Mouse (Mus musculus): ENCODE data around the gene Esyt1. TPM values are rescaled to one million over a fixed set of nuclear protein-coding genes. Genes with fewer than 3 reads are reported as not detected.
"Not testable (repeated sequence)": the region's sequence is repeated elsewhere in the genome, so short reads cannot be mapped to it uniquely, and the experiment has no call there.

Esyt1 gene
- polyA plus RNA-seq, 1 experiment from 2014 or later, result 14.2 TPM

DNA sequence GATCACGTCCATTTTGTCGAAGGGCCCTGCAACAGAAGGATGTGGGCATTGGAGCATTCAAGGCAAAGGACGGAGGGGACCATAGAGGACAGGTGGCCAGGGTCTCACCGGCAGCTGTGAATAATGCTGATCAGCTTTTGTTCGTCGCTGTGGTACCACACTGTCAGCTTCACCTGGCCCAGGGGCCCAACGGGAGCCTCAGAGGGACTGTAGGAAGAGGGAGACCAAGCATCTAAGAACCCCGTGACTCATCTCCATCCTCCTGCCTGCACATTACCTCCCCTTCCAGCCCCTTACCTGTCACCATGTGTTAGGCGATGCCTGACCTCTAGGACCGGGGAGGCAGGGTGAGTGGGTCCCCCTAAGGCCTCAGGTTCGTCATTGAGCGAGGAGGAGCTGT is 13.9 kb downstream of the Esyt1 start:
- WGBS, result 86% methylated on average over 12 of the region's 12 CpGs
- H3K27me3 ChIP-seq, result peaks cover 12% of the 10 kb centered on the region
- no peak overlapping the region for H3K9ac ChIP-seq
- no peak overlapping the region for H3K4me2 ChIP-seq
- no peak overlapping the region for H3K4me3 ChIP-seq
- no peak for ATAC-seq (ENCODE audit: low FRiP score, low read depth)
- no peaks in the 10 kb centered on the region for H3K4me1 ChIP-seq (replicated peaks)
- H3K27ac ChIP-seq (replicated peaks), result no peak overlapping the region
- H3K9me3 ChIP-seq, result no peaks in the 10 kb centered on the region
- H3K36me3 ChIP-seq, result no peaks in the 10 kb centered on the region

DNA sequence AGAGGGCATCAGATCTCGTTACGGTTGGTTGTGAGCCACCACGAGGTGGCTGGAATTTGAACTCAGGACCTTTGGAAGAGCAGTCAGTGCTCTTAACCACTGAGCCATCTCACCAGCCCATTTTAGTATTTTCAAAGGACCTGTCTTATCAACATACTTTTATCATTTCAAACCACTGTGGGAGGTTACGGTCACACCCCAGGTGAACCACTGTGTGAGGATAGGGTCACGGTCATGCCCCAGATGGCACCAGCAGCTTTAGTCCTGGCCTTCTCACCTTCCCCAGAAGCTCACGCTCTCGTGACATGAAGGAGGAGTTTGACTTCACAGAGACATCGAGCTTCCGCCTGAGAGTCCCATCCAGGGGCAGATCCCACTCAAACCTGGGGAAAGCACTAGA is 14.5 kb downstream of the Esyt1 start:
- no peak for ATAC-seq (ENCODE audit: low FRiP score, low read depth)
- WGBS, result 90% methylated on average over 9 of the region's 9 CpGs
- Histone ChIP-seq H3K9ac (no peak overlapping the region), H3K27me3 (peaks cover 7% of the 10 kb centered on the region; the same call in 1 of the 2 replicates), H3K27ac (replicated peaks) (no peak overlapping the region), H3K4me2 (no peak overlapping the region), H3K9me3 (no peaks in the 10 kb centered on the region), H3K4me3 (no peak overlapping the region), H3K36me3 (no peaks in the 10 kb centered on the region), H3K4me1 (replicated peaks) (no peaks in the 10 kb centered on the region)

DNA sequence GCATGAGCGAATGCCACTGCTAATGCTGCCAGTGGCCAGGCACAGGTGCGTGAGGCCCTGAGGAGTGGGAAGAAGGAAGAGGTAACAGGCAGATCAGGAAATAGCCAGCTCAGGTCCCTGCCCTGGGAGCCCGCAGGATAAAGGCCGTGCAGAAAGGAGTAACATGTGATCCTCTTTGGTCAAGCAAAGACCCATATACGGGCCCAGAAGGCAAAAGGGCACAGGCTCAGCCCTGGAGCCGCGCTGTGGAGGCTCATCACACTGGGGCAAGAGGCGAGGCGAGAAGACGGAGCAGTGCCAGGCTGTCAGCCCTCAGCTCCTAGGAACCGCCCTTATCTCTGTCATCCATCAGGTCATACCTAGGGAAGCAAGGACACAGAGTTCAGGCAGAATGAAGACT is 15.4 kb downstream of the Esyt1 start:
- 85% methylated on average over 11 of the region's 11 CpGs for WGBS
- no peak overlapping the region for H3K27ac ChIP-seq (replicated peaks)
- no peaks in the 10 kb centered on the region for H3K36me3 ChIP-seq
- H3K27me3 ChIP-seq, result no peaks in the 10 kb centered on the region
- H3K4me3 ChIP-seq, result no peak overlapping the region
- no peaks in the 10 kb centered on the region for H3K9me3 ChIP-seq
- no peak overlapping the region for H3K9ac ChIP-seq
- no peak for ATAC-seq (ENCODE audit: low FRiP score, low read depth)
- H3K4me1 ChIP-seq (replicated peaks), result no peaks in the 10 kb centered on the region
- no peak overlapping the region for H3K4me2 ChIP-seq

DNA sequence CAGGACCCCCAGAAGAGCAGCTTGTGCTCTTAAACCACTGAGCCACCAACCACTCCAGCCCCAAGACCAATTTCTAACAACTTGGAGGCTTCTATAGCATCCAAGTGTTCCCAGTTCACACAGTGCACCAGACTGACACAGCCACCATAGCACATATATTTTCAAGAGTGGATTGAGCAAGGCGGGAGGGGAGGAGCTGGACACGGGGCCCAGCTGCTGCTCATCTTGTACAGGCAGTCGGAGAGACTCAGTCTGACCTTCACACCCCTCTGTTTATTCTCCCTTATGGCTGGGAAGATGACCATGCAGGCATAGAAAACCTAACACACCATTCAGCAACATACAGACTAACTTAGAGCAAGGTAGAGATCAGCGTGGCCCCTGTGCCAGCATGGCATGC is 15.8 kb downstream of the Esyt1 start:
- H3K4me2 ChIP-seq, result no peak overlapping the region
- no peak overlapping the region for H3K27ac ChIP-seq (replicated peaks)
- no peaks in the 10 kb centered on the region for H3K27me3 ChIP-seq
- 88% methylated on average over 4 of the region's 4 CpGs for WGBS
- no peak for ATAC-seq (ENCODE audit: low FRiP score, low read depth)
- no peaks in the 10 kb centered on the region for H3K9me3 ChIP-seq
- H3K36me3 ChIP-seq, result no peaks in the 10 kb centered on the region
- H3K4me3 ChIP-seq, result no peak overlapping the region
- H3K4me1 ChIP-seq (replicated peaks), result no peaks in the 10 kb centered on the region
- no peak overlapping the region for H3K9ac ChIP-seq

DNA sequence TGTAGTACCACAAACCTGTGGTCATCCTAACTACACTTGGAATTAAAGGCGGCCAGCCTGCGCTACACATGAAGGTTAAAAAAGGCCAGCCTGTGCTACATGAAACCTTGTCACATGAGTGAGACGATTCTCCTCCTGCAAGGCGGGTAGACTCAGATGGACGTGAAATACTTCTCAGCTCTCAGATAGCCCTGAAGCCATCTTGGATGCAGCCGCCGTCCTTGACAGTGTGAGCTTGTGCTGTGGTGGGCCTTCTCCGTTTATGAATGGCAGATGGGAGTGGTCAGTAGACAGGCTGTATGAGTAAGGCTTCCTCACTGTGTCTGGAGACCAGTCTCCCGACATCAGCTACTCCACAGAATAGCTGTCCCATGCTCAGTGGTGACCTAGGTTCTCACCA is 16.5 kb downstream of the Esyt1 start:
- Histone ChIP-seq H3K36me3 (no peaks in the 10 kb centered on the region), H3K9me3 (no peaks in the 10 kb centered on the region), H3K9ac (no peak overlapping the region), H3K27me3 (no peaks in the 10 kb centered on the region), H3K4me3 (no peak overlapping the region), H3K4me2 (no peak overlapping the region), H3K4me1 (replicated peaks) (no peaks in the 10 kb centered on the region), H3K27ac (replicated peaks) (no peak overlapping the region)
- no peak for ATAC-seq (ENCODE audit: low FRiP score, low read depth)
- WGBS, result 93% methylated on average over 9 of the region's 9 CpGs

DNA sequence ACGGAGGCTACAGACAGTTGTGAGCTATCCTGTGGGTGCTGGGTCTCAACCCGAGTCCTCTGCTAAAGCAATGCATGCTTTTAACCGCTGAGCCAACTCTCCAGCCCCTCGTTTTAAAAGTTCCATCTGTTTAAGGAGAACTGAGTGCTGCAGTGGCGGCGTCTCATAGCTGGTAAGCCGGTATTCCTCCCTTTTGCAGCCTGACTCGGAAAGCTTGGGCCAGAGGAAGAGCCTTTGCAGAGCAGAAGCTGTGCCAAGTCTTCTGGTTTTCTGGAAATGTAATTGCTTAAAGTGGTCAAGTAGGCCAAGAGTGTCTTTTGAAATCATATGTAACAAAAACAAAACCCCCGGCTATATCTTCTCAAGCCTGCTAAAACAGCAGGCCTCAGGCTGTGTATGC is 17.4 kb downstream of the Esyt1 start:
- Histone ChIP-seq H3K36me3 (no peaks in the 10 kb centered on the region), H3K4me2 (no peak overlapping the region), H3K4me1 (replicated peaks) (no peaks in the 10 kb centered on the region), H3K27me3 (no peaks in the 10 kb centered on the region), H3K9me3 (no peaks in the 10 kb centered on the region), H3K27ac (replicated peaks) (no peak overlapping the region), H3K9ac (no peak overlapping the region), H3K4me3 (no peak overlapping the region)
- ATAC-seq (ENCODE audit: low FRiP score, low read depth), result no peak
- 82% methylated on average over 9 of the region's 9 CpGs for WGBS

DNA sequence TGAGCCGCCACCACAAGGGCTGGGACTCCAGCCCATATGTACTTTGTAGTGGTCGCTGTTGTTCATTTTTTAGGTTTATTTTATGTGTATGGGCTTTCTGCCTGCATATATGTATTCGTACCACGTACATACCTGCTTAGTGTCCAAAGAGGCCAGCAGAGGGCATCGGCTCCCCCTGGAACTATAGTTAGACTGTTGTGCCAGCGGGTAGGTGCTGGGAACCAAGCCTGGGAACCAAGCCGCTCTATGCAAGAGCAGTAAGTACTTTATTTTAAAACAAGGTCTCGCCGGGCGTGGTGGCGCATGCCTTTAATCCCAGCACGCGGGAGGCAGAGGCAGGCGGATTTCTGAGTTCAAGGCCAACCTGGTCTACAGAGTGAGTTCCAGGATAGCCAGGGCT is 19.7 kb downstream of the Esyt1 start:
- ATAC-seq (ENCODE audit: low FRiP score, low read depth), result no peak
- H3K27me3 ChIP-seq, result no peaks in the 10 kb centered on the region
- no peak overlapping the region for H3K9ac ChIP-seq
- no peaks in the 10 kb centered on the region for H3K9me3 ChIP-seq
- no peak overlapping the region for H3K27ac ChIP-seq (replicated peaks)
- H3K36me3 ChIP-seq, result no peaks in the 10 kb centered on the region
- 94% methylated on average over 14 of the region's 14 CpGs for WGBS
- H3K4me1 ChIP-seq (replicated peaks), result no peaks in the 10 kb centered on the region
- H3K4me2 ChIP-seq, result no peak overlapping the region
- H3K4me3 ChIP-seq, result no peak overlapping the region

DNA sequence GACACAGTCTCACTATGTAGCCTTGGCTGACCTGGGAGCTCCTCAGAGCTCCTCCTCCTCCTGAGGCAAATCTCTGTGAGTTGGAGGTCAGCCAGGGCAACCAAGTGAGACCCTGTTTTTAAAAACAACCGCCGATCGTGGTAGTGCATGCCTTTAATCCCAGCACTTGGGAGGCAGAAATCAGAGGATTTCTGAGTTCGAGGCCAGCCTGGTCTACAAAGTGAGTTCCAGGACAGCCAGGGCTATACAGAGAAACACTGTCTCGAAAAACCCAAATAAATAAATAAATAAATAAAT is 20.4 kb downstream of the Esyt1 start:
- H3K4me1 ChIP-seq (replicated peaks); H3K36me3 ChIP-seq; H3K4me2 ChIP-seq; H3K27me3 ChIP-seq; H3K9ac ChIP-seq; ATAC-seq (ENCODE audit: low FRiP score, low read depth); H3K27ac ChIP-seq (replicated peaks); H3K9me3 ChIP-seq; H3K4me3 ChIP-seq: not testable (repeated sequence)
- 80% methylated on average over 5 of the region's 5 CpGs for WGBS

DNA sequence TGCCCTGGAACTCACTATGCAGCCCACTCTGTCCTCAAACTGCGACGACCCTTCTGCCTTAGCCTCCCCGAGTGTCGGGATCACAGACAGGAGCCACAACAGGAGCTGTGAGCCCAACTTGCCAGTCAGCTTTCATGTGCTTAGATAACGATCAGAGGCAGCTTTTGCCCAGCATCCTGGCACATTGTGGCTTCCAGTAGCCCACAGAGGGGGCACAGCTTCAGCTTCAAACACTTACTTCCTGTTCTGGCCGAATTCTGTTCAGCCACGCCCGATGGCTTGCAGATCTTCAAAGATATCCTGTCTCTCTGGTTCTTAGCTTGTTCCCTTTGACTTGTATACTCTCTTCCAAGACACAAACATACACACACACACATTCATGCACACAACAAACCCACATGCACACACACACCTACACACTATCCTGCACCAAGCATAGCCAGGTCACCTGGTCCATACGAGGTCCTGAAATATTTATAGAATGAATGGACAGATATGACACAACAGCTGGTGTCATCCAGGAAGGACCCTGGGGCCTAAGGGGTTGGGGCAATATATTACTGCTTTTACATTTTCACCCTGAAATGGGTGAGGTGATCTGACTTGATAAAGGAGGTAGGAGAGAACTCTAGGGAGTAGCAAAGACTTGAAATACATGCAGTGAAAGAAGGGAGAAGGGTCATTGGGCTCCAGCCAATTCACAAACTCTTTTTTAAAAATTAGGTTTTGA is 20.9 kb downstream of the Esyt1 start:
- no peaks in the 10 kb centered on the region for H3K9me3 ChIP-seq
- H3K4me3 ChIP-seq, result no peak overlapping the region
- H3K27me3 ChIP-seq, result no peaks in the 10 kb centered on the region
- no peaks in the 10 kb centered on the region for H3K4me1 ChIP-seq (replicated peaks)
- H3K9ac ChIP-seq, result no peak overlapping the region
- H3K27ac ChIP-seq (replicated peaks), result no peak overlapping the region
- H3K4me2 ChIP-seq, result no peak overlapping the region
- no peak for ATAC-seq (ENCODE audit: low FRiP score, low read depth)
- 83% methylated on average over 9 of the region's 9 CpGs for WGBS
- H3K36me3 ChIP-seq, result no peaks in the 10 kb centered on the region

DNA sequence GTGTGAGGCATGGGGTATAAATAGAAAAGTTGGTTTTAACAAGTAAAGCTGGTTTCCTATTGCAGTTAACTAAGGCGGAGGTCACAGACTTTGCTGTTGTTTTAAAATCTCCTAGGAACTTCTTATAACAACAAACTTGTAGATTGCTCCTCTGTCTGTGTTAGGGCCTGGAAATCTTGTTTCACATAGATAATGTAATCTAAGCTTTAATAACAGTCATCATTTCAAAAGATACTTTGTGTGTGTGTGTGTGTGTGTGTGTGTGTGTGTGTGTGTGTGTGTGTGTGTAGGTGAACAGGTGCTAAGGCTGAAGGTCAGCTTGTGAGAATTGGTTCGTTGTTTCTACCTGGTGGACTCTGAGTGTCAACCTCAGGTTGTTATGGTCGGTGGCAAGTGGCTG is 21.7 kb downstream of the Esyt1 start:
- Histone ChIP-seq H3K4me2 (no peak overlapping the region), H3K4me1 (replicated peaks) (peaks cover 6% of the 10 kb centered on the region; the same call in 1 of the 2 replicates), H3K27ac (replicated peaks) (no peak overlapping the region), H3K9ac (no peak overlapping the region), H3K4me3 (no peak overlapping the region), H3K36me3 (no peaks in the 10 kb centered on the region), H3K9me3 (no peaks in the 10 kb centered on the region), H3K27me3 (no peaks in the 10 kb centered on the region)
- WGBS, result 89% methylated on average over 3 of the region's 3 CpGs
- ATAC-seq (ENCODE audit: low FRiP score, low read depth), result no peak

DNA sequence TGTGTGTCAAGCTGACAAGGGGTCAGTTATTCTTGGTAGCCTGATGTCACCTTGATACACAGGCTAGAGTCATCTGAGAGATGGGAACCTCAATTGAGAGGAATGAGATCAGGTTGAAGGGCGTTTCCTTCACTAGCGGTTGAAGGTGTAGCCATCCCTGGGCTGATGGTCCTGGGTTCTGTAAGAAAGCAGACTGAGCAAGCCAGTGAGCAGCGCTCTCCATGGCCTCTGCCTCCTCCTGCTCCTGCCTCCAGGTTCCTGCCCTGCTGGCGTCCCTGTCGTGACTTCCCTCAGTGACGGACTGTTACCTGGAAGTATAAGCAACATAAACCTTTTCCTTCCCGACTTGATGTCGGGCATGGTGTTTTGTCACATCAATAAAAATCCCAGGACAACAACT is 22.1 kb downstream of the Esyt1 start:
- H3K4me2 ChIP-seq, result no peak overlapping the region
- peaks cover 6% of the 10 kb centered on the region; the same call in 1 of the 2 replicates for H3K4me1 ChIP-seq (replicated peaks)
- no peaks in the 10 kb centered on the region for H3K36me3 ChIP-seq
- no peaks in the 10 kb centered on the region for H3K27me3 ChIP-seq
- 83% methylated on average over 8 of the region's 8 CpGs for WGBS
- H3K9me3 ChIP-seq, result no peaks in the 10 kb centered on the region
- H3K4me3 ChIP-seq, result no peak overlapping the region
- H3K27ac ChIP-seq (replicated peaks), result no peak overlapping the region; the same call in 1 of the 2 replicates
- no peak for ATAC-seq (ENCODE audit: low FRiP score, low read depth)
- no peak overlapping the region for H3K9ac ChIP-seq

DNA sequence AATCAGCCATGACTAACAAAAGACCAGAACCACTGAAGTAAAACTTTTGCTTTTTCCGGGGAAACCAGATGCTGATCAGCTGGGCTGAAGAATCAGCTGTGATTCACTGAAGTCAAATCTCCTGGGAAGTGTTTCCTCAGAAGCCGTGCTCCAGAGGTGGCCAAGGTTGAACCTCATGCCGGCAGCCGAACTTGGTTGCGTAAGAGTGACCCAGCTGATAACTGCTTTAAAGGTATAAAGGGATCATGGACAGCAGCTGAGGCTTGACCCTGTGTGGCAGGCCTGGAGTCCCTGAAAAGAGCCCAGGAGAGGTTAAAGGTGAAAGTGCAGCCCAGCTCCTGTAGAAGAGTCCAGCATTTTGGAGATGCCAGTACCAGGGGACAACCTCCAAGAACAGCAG is 23.3 kb downstream of the Esyt1 start:
- no peak overlapping the region for H3K27ac ChIP-seq (replicated peaks)
- H3K9me3 ChIP-seq, result no peaks in the 10 kb centered on the region
- H3K4me2 ChIP-seq, result no peak overlapping the region
- WGBS, result 86% methylated on average over 5 of the region's 5 CpGs
- no peak for ATAC-seq (ENCODE audit: low FRiP score, low read depth)
- H3K9ac ChIP-seq, result no peak overlapping the region
- no peaks in the 10 kb centered on the region for H3K27me3 ChIP-seq
- H3K4me3 ChIP-seq, result no peak overlapping the region
- H3K4me1 ChIP-seq (replicated peaks), result peaks cover 17% of the 10 kb centered on the region
- H3K36me3 ChIP-seq, result no peaks in the 10 kb centered on the region

DNA sequence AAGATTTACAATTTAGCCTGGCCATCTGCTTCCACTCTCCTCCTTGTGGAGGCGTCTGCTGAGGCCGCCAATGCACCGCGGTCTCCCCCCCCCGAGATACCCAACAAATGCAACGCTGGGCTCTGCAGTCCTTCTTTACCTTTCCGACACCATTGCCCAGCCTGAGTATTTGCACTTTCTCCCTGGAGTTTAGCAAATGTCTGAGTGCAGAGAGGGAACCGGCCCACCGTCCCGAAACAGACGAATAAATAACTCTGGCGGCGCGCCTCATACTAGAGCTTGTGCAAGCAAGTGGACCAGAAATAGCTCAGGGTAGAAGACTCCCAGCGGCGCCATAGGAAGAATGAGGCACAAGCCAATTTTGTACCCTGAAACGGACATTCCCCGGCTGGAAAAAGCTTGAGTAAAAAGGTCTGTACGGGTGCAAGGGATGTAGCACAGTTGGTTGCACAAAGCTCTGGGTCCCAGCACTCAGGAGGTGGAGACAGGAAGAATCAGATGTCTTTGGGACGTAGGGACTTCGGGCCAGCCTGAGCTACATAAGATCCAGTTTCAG is 26.5 kb downstream of the Esyt1 start:
- peak overlapping the region; percentile 77 for H3K27ac ChIP-seq (replicated peaks)
- no peaks in the 10 kb centered on the region for H3K9me3 ChIP-seq
- no peaks in the 10 kb centered on the region for H3K36me3 ChIP-seq
- peak; percentile 36 for ATAC-seq (ENCODE audit: low FRiP score, low read depth)
- 2% methylated on average over 21 of the region's 21 CpGs for WGBS
- peak overlapping the region; percentile 45 for H3K9ac ChIP-seq
- no peaks in the 10 kb centered on the region for H3K27me3 ChIP-seq
- H3K4me1 ChIP-seq (replicated peaks), result peaks cover 36% of the 10 kb centered on the region
- H3K4me3 ChIP-seq, result peak overlapping the region; percentile 56
- peak overlapping the region; percentile 86 for H3K4me2 ChIP-seq

Data from hindbrain, embryonic 15.5 days (tissue).